Mouse (Mus musculus): ENCODE measurements at regions not wholly inside any gene's neighbourhood (a gene's known extent, or its start where the extent isn't known, plus 50 kb on each side); places are given as distances from the start of the nearest gene placed in this dataset.

DNA sequence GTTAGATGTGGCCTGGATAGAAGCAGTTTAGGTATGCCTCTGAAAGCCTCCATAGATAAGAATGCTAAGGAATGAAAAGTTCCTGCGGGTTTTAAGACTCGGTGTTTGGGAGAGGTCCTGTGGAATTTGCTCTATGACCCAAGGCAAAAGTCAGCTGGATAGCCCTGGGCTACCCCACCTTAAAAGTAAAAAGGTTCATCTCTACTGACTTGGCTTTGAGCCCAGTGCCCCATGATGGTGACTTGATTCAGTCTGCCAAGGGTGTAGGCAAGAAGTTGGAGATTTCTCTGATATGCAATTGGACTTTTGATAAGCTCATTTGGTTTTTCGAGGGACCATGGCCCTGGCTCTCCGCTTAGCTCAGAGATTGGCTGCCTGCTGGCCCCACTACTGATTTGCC is 78.8 kb upstream of the Herc3 start:
- ATAC-seq, result no peak

GRCm38 (mm10) chr6:58756309-58757015 is 74.8 kb upstream of the Herc3 start:
- ATAC-seq, result no peak

DNA sequence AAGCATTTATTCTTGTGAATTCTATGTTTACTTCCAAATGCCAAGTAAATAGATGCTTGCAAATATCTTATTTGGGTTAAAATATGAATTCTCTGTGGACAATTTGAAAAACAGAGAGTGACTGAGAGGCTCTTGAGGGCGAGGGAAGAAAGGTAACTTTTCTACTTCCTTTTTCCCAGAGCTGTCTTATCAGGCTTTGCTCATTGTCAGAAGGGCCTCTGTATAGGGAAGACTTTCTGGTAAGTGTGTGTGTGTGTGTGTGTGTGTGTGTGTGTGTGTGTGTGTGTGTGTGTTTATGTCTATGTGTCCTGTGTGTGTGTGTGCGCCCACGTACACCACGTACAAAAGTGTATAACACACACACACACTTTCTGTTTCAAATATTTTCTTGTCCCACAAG is 73.9 kb upstream of the Herc3 start:
- ATAC-seq, result no peak

DNA sequence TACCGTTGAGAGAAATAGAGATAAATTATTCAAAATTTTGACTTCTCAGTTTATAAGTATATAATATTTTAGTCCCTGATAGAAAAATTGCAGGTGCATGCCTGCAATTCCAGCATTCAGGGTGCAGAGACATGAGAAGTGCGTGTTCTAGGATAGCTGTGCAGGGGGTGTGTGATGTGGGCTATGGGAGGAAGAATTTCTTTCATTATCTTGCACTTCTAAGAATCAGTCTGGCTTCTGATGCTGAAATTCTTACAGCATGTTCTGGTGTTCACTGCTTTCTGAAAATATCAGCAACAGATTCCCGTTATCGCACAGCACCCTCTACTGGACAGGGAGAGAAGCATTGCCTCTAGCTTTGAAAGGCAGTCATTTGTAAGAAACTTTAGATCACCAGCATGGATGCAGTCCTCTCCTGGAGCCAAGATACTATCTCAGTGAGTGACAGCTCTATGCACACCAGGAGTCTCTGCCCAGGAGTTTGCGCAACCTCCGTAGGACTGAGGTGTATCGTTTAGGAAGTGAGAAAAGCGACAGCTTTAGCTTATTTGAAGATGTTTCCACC is 60.5 kb upstream of the Herc3 start:
- ATAC-seq, result peak; percentile 78

DNA sequence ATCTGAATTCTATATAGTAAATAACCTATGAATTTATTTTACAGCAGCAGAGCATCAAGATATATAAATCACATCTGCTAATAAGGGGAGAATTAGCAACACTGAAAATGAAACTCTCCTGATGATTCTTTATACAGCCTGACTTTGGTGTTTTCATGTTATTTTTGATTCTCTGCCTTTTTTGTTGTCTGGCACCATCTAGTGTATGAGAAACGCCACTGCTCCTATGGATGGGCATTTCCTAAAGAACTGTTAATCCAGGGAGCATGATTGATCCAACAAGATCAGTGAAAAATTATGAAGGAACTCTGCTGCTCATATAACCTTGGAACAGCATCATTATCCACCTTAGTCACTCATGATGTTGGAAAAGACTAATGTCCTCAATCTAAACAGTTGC is 59.3 kb upstream of the Herc3 start:
- ATAC-seq, result no peak
